Mouse (Mus musculus): ENCODE measurements around the gene L3mbtl1. TPM values are rescaled to one million over a fixed set of nuclear protein-coding genes. Genes with fewer than 3 reads are reported as not detected.

L3mbtl1 gene
- polyA plus RNA-seq, 1 experiment from 2014 or later = 0.12 TPM

GRCm38 (mm10) chr2:162975157-162975775, 32.0 kb downstream of the L3mbtl1 start:
- Histone ChIP-seq H3K27me3 (no peaks in the 10 kb centered on the region), H3K27ac (no peak overlapping the region), H3K4me2 (no peak overlapping the region), H3K9ac (no peak overlapping the region), H3K4me1 (peaks cover 19% of the 10 kb centered on the region), H3K36me3 (no peaks in the 10 kb centered on the region), H3K4me3 (no peak overlapping the region), H3K9me3 (no peaks in the 10 kb centered on the region)
- peak; percentile 47; the same call in 1 of the 2 replicates for ATAC-seq (ENCODE audit: insufficient number of reproducible peaks, low FRiP score, low TSS enrichment, low read depth)
- 61% methylated on average over 11 of the region's 11 CpGs for WGBS

- no peak overlapping the region for H3K9ac ChIP-seq
- no peak overlapping the region for H3K27ac ChIP-seq
- H3K4me2 ChIP-seq = no peak overlapping the region
- H3K4me3 ChIP-seq = no peak overlapping the region
- no peaks in the 10 kb centered on the region for H3K9me3 ChIP-seq
- H3K27me3 ChIP-seq = no peaks in the 10 kb centered on the region
- no peaks in the 10 kb centered on the region for H3K36me3 ChIP-seq
- peaks cover 19% of the 10 kb centered on the region for H3K4me1 ChIP-seq
- 64% methylated on average over 4 of the region's 4 CpGs for WGBS
- ATAC-seq (ENCODE audit: insufficient number of reproducible peaks, low FRiP score, low TSS enrichment, low read depth) = no peak
These were observed 32.7 kb downstream of the L3mbtl1 start for GRCm38 (mm10) chr2:162976001-162976400.

- H3K27ac ChIP-seq = no peak overlapping the region
- no peaks in the 10 kb centered on the region for H3K36me3 ChIP-seq
- H3K4me2 ChIP-seq = no peak overlapping the region
- no peak for ATAC-seq (ENCODE audit: insufficient number of reproducible peaks, low FRiP score, low TSS enrichment, low read depth)
- peaks cover 4% of the 10 kb centered on the region; the same call in 1 of the 2 replicates for H3K4me1 ChIP-seq
- no peaks in the 10 kb centered on the region for H3K9me3 ChIP-seq
- H3K27me3 ChIP-seq = no peaks in the 10 kb centered on the region; the same call in 1 of the 2 replicates
- WGBS = 82% methylated on average over 6 of the region's 6 CpGs
- no peak overlapping the region for H3K9ac ChIP-seq
- H3K4me3 ChIP-seq = no peak overlapping the region
These were observed 41.1 kb downstream of the L3mbtl1 start for GRCm38 (mm10) chr2:162984381-162984780.

GRCm38 (mm10) chr2:162985923-162986322, 42.7 kb downstream of the L3mbtl1 start:
- Histone ChIP-seq H3K27ac (no peak overlapping the region), H3K36me3 (no peaks in the 10 kb centered on the region), H3K27me3 (no peaks in the 10 kb centered on the region; the same call in 1 of the 2 replicates), H3K9me3 (no peaks in the 10 kb centered on the region), H3K4me1 (peaks cover 4% of the 10 kb centered on the region; the same call in 1 of the 2 replicates), H3K9ac (no peak overlapping the region), H3K4me2 (no peak overlapping the region), H3K4me3 (no peak overlapping the region)
- no peak for ATAC-seq (ENCODE audit: insufficient number of reproducible peaks, low FRiP score, low TSS enrichment, low read depth)
- 47% methylated on average over 3 of the region's 3 CpGs for WGBS

GRCm38 (mm10) chr2:162986764-162987163, 43.5 kb downstream of the L3mbtl1 start:
- H3K4me1 ChIP-seq = peaks cover 4% of the 10 kb centered on the region; the same call in 1 of the 2 replicates
- H3K4me2 ChIP-seq = no peak overlapping the region
- no peak overlapping the region for H3K4me3 ChIP-seq
- no peak for ATAC-seq (ENCODE audit: insufficient number of reproducible peaks, low FRiP score, low TSS enrichment, low read depth)
- H3K27me3 ChIP-seq = no peaks in the 10 kb centered on the region; the same call in 1 of the 2 replicates
- WGBS = 91% methylated on average over 3 of the region's 3 CpGs
- H3K9me3 ChIP-seq = no peaks in the 10 kb centered on the region
- H3K36me3 ChIP-seq = no peaks in the 10 kb centered on the region
- H3K9ac ChIP-seq = no peak overlapping the region
- H3K27ac ChIP-seq = no peak overlapping the region

- no peaks in the 10 kb centered on the region for H3K9me3 ChIP-seq
- H3K4me3 ChIP-seq = no peak within 1 kb of the TSS
- WGBS = 54% methylated on average over 8 of the region's 8 CpGs
- no peaks in the 10 kb centered on the region for H3K36me3 ChIP-seq
- no peak within 1 kb of the TSS for H3K4me2 ChIP-seq
- H3K9ac ChIP-seq = no peak within 1 kb of the TSS
- H3K4me1 ChIP-seq = peaks cover 4% of the 10 kb centered on the region; the same call in 1 of the 2 replicates
- no peaks in the 10 kb centered on the region; the same call in 1 of the 2 replicates for H3K27me3 ChIP-seq
- no peak within 1 kb of the TSS for H3K27ac ChIP-seq
- no peak for ATAC-seq (ENCODE audit: insufficient number of reproducible peaks, low FRiP score, low TSS enrichment, low read depth)
These were observed 43.9 kb downstream of the L3mbtl1 start, which contains the start of gene Sgk2 for GRCm38 (mm10) chr2:162987218-162987617. Gene Sgk2 (plus strand): TSS chr2:162987330.

GRCm38 (mm10) chr2:162988235-162988634, 45.0 kb downstream of the L3mbtl1 start:
- Histone ChIP-seq H3K9me3 (no peaks in the 10 kb centered on the region), H3K9ac (no peak overlapping the region), H3K36me3 (no peaks in the 10 kb centered on the region), H3K27me3 (no peaks in the 10 kb centered on the region; the same call in 1 of the 2 replicates), H3K27ac (no peak overlapping the region), H3K4me3 (no peak overlapping the region), H3K4me1 (peaks cover 4% of the 10 kb centered on the region; the same call in 1 of the 2 replicates), H3K4me2 (no peak overlapping the region)
- 83% methylated on average over 4 of the region's 4 CpGs for WGBS
- no peak for ATAC-seq (ENCODE audit: insufficient number of reproducible peaks, low FRiP score, low TSS enrichment, low read depth)

- Histone ChIP-seq H3K9ac (no peak overlapping the region), H3K4me3 (no peak overlapping the region), H3K4me1 (no peaks in the 10 kb centered on the region), H3K9me3 (no peaks in the 10 kb centered on the region), H3K27ac (no peak overlapping the region), H3K36me3 (no peaks in the 10 kb centered on the region), H3K4me2 (no peak overlapping the region), H3K27me3 (no peaks in the 10 kb centered on the region; the same call in 1 of the 2 replicates)
- WGBS = 34% methylated on average over 6 of the region's 6 CpGs
- ATAC-seq (ENCODE audit: insufficient number of reproducible peaks, low FRiP score, low TSS enrichment, low read depth) = no peak
These were observed 48.3 kb downstream of the L3mbtl1 start for GRCm38 (mm10) chr2:162991394-162992083.

- no peaks in the 10 kb centered on the region for H3K36me3 ChIP-seq
- no peak overlapping the region for H3K9ac ChIP-seq
- ATAC-seq (ENCODE audit: insufficient number of reproducible peaks, low FRiP score, low TSS enrichment, low read depth) = no peak
- H3K9me3 ChIP-seq = no peaks in the 10 kb centered on the region
- H3K4me2 ChIP-seq = no peak overlapping the region
- no peak overlapping the region for H3K27ac ChIP-seq
- no peaks in the 10 kb centered on the region; the same call in 1 of the 2 replicates for H3K27me3 ChIP-seq
- H3K4me1 ChIP-seq = no peaks in the 10 kb centered on the region
- no peak overlapping the region for H3K4me3 ChIP-seq
These were observed 48.8 kb downstream of the L3mbtl1 start for GRCm38 (mm10) chr2:162992084-162992437.

GRCm38 (mm10) chr2:162993881-162994616, 50.8 kb downstream of the L3mbtl1 start:
- no peak overlapping the region for H3K27ac ChIP-seq
- H3K4me3 ChIP-seq = no peak overlapping the region
- WGBS = 76% methylated on average over 9 of the region's 9 CpGs
- H3K27me3 ChIP-seq = no peaks in the 10 kb centered on the region
- no peaks in the 10 kb centered on the region for H3K9me3 ChIP-seq
- no peak overlapping the region for H3K4me2 ChIP-seq
- ATAC-seq (ENCODE audit: insufficient number of reproducible peaks, low FRiP score, low TSS enrichment, low read depth) = no peak
- H3K4me1 ChIP-seq = no peaks in the 10 kb centered on the region; the same call in 1 of the 2 replicates
- no peaks in the 10 kb centered on the region for H3K36me3 ChIP-seq
- H3K9ac ChIP-seq = no peak overlapping the region

- Histone ChIP-seq H3K9me3 (no peaks in the 10 kb centered on the region), H3K4me1 (no peaks in the 10 kb centered on the region; the same call in 1 of the 2 replicates), H3K27me3 (no peaks in the 10 kb centered on the region), H3K9ac (no peak overlapping the region), H3K4me2 (peak overlapping the region; percentile 10; the same call in 1 of the 2 replicates), H3K27ac (no peak overlapping the region), H3K36me3 (no peaks in the 10 kb centered on the region), H3K4me3 (peak overlapping the region; percentile 12; the same call in 1 of the 2 replicates)
- WGBS = 28% methylated on average over 18 of the region's 18 CpGs
- ATAC-seq (ENCODE audit: insufficient number of reproducible peaks, low FRiP score, low TSS enrichment, low read depth) = peak; percentile 45; the same call in 1 of the 2 replicates
These were observed 55.4 kb downstream of the L3mbtl1 start for GRCm38 (mm10) chr2:162998528-162999230.

Measured in limb, embryonic 15.5 days (tissue).